Mouse (Mus musculus) gastrocnemius, postnatal 4 days (tissue): ENCODE results near the gene Pla2g3. TPM values are rescaled to one million over a fixed set of nuclear protein-coding genes. Genes with fewer than 3 reads are reported as not detected.

ENCODE experiments used
- DNase-seq, 2 experiments: peaks; one replicate each; pipeline ENCODE4 v3.0.0; 2021 to 2022; ENCODE audit warnings: low spot score in 2 of 2, mixed read lengths in 2 of 2
- total RNA-seq, 2 experiments: library from RNA; stranded (reverse); gene quantifications; 2 replicates each; pipeline ENCODE4 v1.2.3; 2021

The Pla2g3 gene
- total RNA-seq, 2 experiments from 2014 or later: 0.10 TPM; not detected in 1

DNA sequence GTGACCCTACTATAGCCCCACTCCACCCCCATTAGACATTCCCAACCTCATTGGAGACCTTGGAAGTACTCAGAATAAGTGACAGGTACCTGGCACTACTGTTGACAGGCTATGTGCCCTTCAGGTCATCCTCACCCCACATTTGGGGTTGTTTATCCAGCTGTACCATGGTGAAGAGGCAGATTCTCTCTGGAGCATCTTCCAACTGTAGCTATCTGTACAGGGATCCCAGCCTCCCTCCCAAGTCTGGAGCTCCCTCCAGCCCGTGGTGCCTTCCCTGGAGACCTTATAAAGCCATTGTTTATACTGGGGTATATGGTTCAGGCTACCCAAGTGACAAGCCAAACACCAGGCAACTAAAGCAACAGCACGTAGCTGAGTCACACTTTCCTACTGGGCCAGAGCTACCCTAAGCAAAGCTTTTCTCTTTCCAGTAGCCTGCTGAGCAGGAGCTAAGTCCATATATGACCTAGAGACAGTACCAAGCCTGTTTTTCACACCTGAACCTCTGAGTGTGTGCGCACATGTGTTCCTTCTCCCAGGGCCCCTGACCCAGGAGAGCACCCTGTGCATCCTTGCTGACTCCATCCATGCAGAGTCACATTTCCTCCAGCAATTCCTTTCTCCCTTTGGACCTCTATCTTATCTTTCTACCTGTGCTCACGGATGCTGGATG lies 31.1 kb downstream of the Pla2g3 start:
- no peak for DNase-seq

GRCm38 (mm10) chr11:3519756-3520398 lies 31.8 kb downstream of the Pla2g3 start:
- DNase-seq: no peak

- DNase-seq: no peak
Measured at GRCm38 (mm10) chr11:3520919-3521318, 32.8 kb downstream of the Pla2g3 start.

- no peak for DNase-seq
Measured at GRCm38 (mm10) chr11:3521339-3522224, 33.5 kb downstream of the Pla2g3 start.

- no peak for DNase-seq
Measured at GRCm38 (mm10) chr11:3522285-3523000, 34.4 kb downstream of the Pla2g3 start.

DNA sequence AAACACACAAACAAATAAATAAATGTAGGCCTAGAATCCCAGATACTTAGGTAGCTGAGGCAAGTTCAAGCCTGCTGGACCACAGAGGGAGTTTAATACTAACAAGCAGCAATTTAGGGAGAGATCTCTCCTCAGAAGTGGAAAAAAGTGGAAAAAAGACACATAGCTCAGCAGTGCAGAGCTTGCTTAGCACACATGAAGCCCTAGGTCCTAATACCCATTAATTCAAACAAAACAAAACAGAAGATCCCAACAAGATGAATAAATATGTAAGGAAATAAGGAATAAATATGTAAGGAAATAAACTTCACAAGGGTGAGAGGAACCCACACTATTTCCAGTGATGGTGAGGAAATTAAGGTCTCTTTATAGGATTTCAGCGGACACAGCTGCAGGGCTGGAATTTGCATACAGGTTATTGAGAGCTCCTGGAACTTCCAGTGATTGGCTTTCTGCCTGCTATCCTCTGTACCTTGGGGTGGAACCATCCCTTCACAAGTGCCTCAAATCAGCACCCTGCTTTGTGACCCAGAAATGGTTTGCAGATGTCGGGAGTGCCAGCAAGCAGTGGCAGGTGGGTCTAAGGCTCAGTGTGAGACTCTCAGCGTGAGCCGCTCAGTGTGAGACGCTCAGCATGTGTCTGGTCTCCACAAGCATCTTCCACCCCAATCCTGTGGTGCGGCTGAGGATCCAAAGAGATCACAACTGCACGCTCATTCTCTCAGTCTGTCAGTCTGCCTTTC lies 35.9 kb downstream of the Pla2g3 start:
- no peak for DNase-seq

GRCm38 (mm10) chr11:3525560-3525959 lies 37.5 kb downstream of the Pla2g3 start:
- no peak for DNase-seq

DNA sequence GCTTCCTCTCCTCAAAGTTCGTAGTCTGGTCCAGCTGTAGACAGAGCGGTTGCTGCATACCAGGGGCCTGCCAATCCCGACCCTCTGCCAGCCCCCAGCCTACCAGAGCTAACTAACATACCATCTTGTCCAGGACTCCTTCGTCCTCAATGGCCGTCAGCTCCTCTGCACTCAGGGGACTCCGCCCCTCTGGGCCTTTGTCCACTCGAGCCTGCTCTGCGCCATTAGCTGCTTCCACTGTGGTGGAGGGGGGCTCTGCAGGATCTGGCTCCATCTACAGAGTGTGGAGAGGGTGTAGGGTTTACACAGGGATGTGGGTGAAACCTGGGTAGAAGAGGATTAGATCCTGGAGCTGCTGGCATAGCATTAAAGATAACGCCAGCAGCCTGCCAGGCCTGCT lies 38.1 kb downstream of the Pla2g3 start:
- DNase-seq: no peak

DNA sequence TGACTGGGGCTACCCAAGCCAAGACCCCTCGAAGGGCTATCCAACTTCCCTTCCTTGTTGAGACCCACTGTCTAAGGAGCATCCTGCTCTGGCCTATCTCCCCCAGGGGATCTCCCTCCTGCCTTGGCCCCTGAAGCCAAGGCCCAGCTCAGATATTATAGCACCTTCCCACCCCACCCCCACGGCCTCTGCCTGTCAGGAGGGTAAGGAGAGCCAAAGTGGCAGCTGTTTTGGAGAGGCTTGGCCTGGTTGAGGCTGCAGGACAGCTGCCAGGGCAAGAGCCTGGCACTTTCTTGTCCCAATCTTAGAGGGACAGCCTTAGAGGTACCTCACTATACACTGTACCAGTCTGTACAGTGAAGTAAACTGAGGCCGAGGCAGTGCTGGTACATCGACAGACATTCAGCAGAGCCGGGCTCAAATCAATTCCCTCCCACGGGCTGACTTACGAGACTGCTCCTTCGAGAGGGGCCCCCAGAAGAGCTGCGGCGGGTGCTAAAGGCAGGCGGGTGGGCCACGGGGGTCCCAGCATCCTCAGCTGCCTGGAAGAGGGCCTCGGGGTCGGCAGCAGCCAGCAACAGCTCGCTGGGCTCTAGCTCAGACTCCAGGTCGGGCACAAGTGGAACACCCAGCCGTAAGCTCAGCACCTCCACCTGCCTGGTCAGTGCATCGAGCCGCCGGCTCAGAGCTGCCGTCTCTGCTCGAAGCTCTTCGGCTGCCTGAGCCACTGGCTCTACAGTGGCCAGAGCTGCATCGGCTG lies 39.1 kb downstream of the Pla2g3 start:
- DNase-seq: peak in 1 of 2 experiments; percentile 58

- peak in 1 of 2 experiments; percentile 62 for DNase-seq
Measured at GRCm38 (mm10) chr11:3527766-3528165, 39.7 kb downstream of the Pla2g3 start.

- peak in 1 of 2 experiments; percentile 11 for DNase-seq
Measured at GRCm38 (mm10) chr11:3528208-3528607, 40.1 kb downstream of the Pla2g3 start.

- DNase-seq: no peak
Measured at GRCm38 (mm10) chr11:3529476-3530252, 41.6 kb downstream of the Pla2g3 start.

GRCm38 (mm10) chr11:3530731-3531130 lies 42.6 kb downstream of the Pla2g3 start:
- no peak for DNase-seq

GRCm38 (mm10) chr11:3531634-3532033 lies 43.5 kb downstream of the Pla2g3 start:
- DNase-seq: peak in 1 of 2 experiments; percentile 6

- DNase-seq: no peak
Measured at GRCm38 (mm10) chr11:3532101-3532931, 44.2 kb downstream of the Pla2g3 start.

GRCm38 (mm10) chr11:3533406-3533932 lies 45.4 kb downstream of the Pla2g3 start:
- no peak for DNase-seq

DNA sequence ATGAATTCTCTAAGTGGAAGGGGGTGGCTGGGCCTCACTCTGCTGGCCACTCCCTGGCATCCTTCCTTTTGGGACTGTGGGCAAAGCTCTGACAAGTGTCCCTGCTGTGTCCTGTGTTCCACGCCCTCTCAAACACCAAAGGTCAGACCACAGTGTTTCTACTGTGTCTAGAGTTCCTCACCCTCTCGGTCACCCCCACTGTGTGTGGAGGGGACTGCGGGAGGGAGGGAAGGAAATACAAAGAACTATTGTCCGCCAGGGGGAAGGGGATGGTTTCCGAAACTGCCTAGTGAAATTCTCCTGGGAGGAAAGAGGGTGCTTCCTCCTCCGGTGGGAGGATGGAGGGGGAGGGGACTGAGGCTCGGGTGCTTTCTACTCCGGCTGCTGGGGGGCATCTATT lies 46.9 kb downstream of the Pla2g3 start:
- no peak for DNase-seq
